In genomic region chr12:38123524-38123923, GRCm38 (mm10) we compare ENCODE assay signal across 9 mouse cellular contexts.
DNase-seq lines count a peak whose midpoint lies in the region; ATAC-seq and TF ChIP-seq lines count a peak whose summit lies in the region.
"Had no signal": no experiment of that assay in that cellular context is flagged by ENCODE, and none has a peak within 500 bp of the region (broad histone marks: within the 10 kb centered on the region; RNA-seq: fewer than 3 reads in every experiment).

No protein-coding gene starts in this region.

- intact Hi-C loops in heart, postnatal 25 days (cut with DNase I), result no loop called here

- no peaks in the 10 kb centered on the region for H3K36me3 ChIP-seq in kidney, postnatal 0 days (ENCODE audit: insufficient read depth, low read length)
- no peaks in the 10 kb centered on the region for H3K36me3 ChIP-seq in kidney, embryonic 16.5 days (ENCODE audit: insufficient read depth, low read length)
- H3K36me3 ChIP-seq: forebrain, embryonic 10.5 days had no signal

- no peak overlapping the region for H3K4me3 ChIP-seq in kidney, postnatal 0 days (replicated peaks; ENCODE audit: low read depth, low read length)
- no peak overlapping the region for H3K4me3 ChIP-seq in kidney, embryonic 16.5 days (ENCODE audit: low read length)
- H3K4me3 ChIP-seq: forebrain, embryonic 10.5 days had no signal

- no peaks in the 10 kb centered on the region for H3K4me1 ChIP-seq in kidney, postnatal 0 days (replicated peaks; ENCODE audit: insufficient read depth, low read length)
- no peaks in the 10 kb centered on the region for H3K4me1 ChIP-seq in kidney, embryonic 16.5 days (ENCODE audit: insufficient read depth, low read length)
- H3K4me1 ChIP-seq: forebrain, embryonic 10.5 days had no signal

- ATAC-seq in kidney, postnatal 0 days (replicated peaks; ENCODE audit: low FRiP score, low read depth), result no peak
- ATAC-seq in kidney, embryonic 16.5 days (ENCODE audit: low FRiP score, low TSS enrichment), result no peak

- no peak overlapping the region for H3K4me2 ChIP-seq in kidney, postnatal 0 days (ENCODE audit: low read length)
- no peak overlapping the region for H3K4me2 ChIP-seq in kidney, embryonic 16.5 days (replicated peaks; ENCODE audit: low read depth, low read length)

- H3K9ac ChIP-seq in kidney, postnatal 0 days (ENCODE audit: low read depth, low read length), result no peak overlapping the region
- no peak overlapping the region for H3K9ac ChIP-seq in kidney, embryonic 16.5 days (replicated peaks; ENCODE audit: low read length)

- peak; percentile 64 for TF ChIP-seq CTCF in kidney, postnatal 0 days (IDR thresholded peaks at IDR 0.05; ENCODE audit: low read depth)

- H3K9me3 ChIP-seq in kidney, postnatal 0 days (replicated peaks; ENCODE audit: low read length), result no peaks in the 10 kb centered on the region
- H3K9me3 ChIP-seq in kidney, embryonic 16.5 days (ENCODE audit: low read length), result no peaks in the 10 kb centered on the region
- H3K9me3 ChIP-seq: forebrain, embryonic 10.5 days had no signal

- no peak overlapping the region for H3K27ac ChIP-seq in kidney, postnatal 0 days
- H3K27ac ChIP-seq in kidney, embryonic 16.5 days (ENCODE audit: low read length), result no peak overlapping the region
- H3K27ac ChIP-seq: forebrain, embryonic 10.5 days had no signal

- no peaks in the 10 kb centered on the region for H3K27me3 ChIP-seq in kidney, postnatal 0 days (ENCODE audit: insufficient read depth, low read length)
- no peaks in the 10 kb centered on the region for H3K27me3 ChIP-seq in kidney, embryonic 16.5 days (ENCODE audit: insufficient read depth, low read length)

- DNase-seq in adrenal gland, postnatal 14 days, result peak; percentile 30
- DNase-seq in adrenal gland, adult 18-20 months (ENCODE audit: low spot score in 2 of 2), result no peak
- DNase-seq in kidney, postnatal 0 days (ENCODE audit: low spot score), result peak; percentile 41
- DNase-seq in 416B (ENCODE audit: low read depth), result peak; percentile 40
- DNase-seq in embryo, embryonic 9.5 days (ENCODE audit: extremely low spot score), result peak; percentile 27
- DNase-seq in thymus, postnatal 0 days (ENCODE audit: low spot score), result no peak
- no peak for DNase-seq in heart, postnatal 25 days (ENCODE audit: low spot score)

Comparison
In these comparisons a context has a peak if more than half of its experiments do, and no peak if none do; other contexts are left out.
1. DNase-seq: peak in adrenal gland, postnatal 14 days (single experiment), kidney, postnatal 0 days (single experiment), 416B (single experiment) and embryo, embryonic 9.5 days (single experiment); none in adrenal gland, adult 18-20 months (0 of 2), thymus, postnatal 0 days (single experiment) and heart, postnatal 25 days (single experiment).